Mouse (Mus musculus): ENCODE data around the gene 2700081O15Rik.

DNA sequence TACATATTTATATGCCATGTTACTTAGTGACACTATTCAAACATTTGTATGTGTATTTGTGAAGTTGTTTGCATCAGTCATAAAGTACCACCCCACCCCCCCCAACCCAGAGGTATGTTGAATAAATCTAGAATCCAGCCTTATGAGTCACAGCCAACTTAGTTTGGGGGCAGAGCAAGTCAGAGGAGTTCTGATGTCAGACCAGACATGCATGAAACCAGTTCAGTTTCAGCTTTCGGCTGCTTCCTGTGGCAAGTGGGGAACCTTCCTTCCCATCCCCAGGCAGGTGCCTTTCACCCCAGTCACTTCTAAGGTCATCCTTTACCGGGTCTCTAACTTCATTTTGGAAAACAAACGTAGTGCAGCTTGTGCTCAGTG, 8.0 kb downstream of the 2700081O15Rik start:
- TF ChIP-seq CTCF (conservative IDR thresholded peaks at IDR 0.05; ENCODE audit: low read length) (no peak), POU5F1 (IDR thresholded peaks at IDR 0.05; ENCODE audit: borderline replicate concordance, low read length) (no peak), NANOG (IDR thresholded peaks at IDR 0.05; ENCODE audit: borderline replicate concordance, low read length) (no peak)
